Mouse (Mus musculus): Measurements from ENCODE around the gene Cdc42se1. TPM values are rescaled to one million over a fixed set of nuclear protein-coding genes. Genes with fewer than 3 reads are reported as not detected.
"Not testable (repeated sequence)": the region's sequence is repeated elsewhere in the genome, so short reads cannot be mapped to it uniquely, and the experiment has no call there.

The Cdc42se1 gene
- total RNA-seq (2021) = 10 to 100 TPM; 12.4 to 17.1 TPM
- long read RNA-seq, experiment 1, transcript Cdc42se1-201 (5 exons, 2,805 nt) = major isoform, 11 of 12 reads
- long read RNA-seq, experiment 1, partial matches to known transcripts = 0 of 12 reads
- long read RNA-seq, experiment 1, other reads (novel, unspliced or antisense) = 1 of 12 reads
- long read RNA-seq, experiment 2, transcript Cdc42se1-201 (5 exons, 2,805 nt) = major isoform, 11 of 14 reads
- long read RNA-seq, experiment 2, partial matches to known transcripts = 1 of 14 reads
- long read RNA-seq, experiment 2, other reads (novel, unspliced or antisense) = 1 of 14 reads

GRCm38 (mm10) chr3:95228148-95228893 is at the start of gene Cdc42se1:
Gene Cdc42se1 (plus strand): TSS chr3:95228732.
- peak; percentile 85 for DNase-seq (ENCODE audit: low spot score)

- DNase-seq (ENCODE audit: low spot score) = no peak
Measured at GRCm38 (mm10) chr3:95178948-95179347, 49.6 kb upstream of the Cdc42se1 start.

GRCm38 (mm10) chr3:95179890-95180289 is 48.6 kb upstream of the Cdc42se1 start:
- DNase-seq (ENCODE audit: low spot score) = no peak

DNA sequence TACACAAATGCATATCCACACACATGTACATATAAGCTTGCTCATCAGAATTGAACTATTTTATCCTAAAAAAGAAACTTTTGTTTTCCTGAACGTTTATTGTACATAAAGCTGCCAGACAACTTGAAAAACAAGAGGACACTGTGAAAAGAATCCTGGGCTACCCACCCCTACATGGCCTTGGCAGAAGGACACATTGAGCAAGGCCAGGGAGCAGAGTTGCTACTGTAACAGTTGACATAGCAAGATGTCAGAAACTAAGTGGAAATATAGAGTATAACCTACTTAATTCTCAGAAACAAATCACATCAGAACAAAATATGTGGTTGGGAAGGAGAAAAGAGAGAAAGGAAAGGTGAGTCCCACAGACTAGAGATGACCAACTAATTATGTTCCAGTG is 46.7 kb upstream of the Cdc42se1 start:
- DNase-seq (ENCODE audit: low spot score) = no peak

- no peak for DNase-seq (ENCODE audit: low spot score)
Measured at GRCm38 (mm10) chr3:95184796-95185577, 43.5 kb upstream of the Cdc42se1 start.

- DNase-seq (ENCODE audit: low spot score) = no peak
Measured at GRCm38 (mm10) chr3:95186100-95186499, 42.4 kb upstream of the Cdc42se1 start.

- DNase-seq (ENCODE audit: low spot score) = no peak
Measured at GRCm38 (mm10) chr3:95186888-95187287, 41.6 kb upstream of the Cdc42se1 start.

- no peak for DNase-seq (ENCODE audit: low spot score)
Measured at GRCm38 (mm10) chr3:95194721-95195135, 33.8 kb upstream of the Cdc42se1 start.

DNA sequence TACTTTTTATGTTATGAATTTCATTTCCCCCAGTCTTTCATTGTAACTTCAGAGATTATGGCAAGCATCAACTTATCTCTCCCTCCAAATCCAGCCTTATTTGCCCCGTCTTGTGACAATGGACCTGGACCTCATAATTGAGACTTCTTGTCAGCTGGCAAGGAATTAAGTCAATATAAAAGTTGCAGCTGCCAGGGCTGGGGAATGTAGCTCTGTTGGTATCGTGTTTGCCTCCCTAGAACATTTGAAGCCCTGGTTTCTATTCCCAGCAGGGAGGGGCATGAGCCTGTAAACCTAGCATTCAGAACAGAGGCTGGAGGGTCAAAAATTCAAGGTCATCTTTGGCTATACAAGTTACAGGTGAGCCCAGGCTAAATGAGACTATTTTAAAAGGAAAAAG is 32.8 kb upstream of the Cdc42se1 start:
- DNase-seq (ENCODE audit: low spot score) = no peak

GRCm38 (mm10) chr3:95199101-95199500 is 29.4 kb upstream of the Cdc42se1 start:
- no peak for DNase-seq (ENCODE audit: low spot score)

DNA sequence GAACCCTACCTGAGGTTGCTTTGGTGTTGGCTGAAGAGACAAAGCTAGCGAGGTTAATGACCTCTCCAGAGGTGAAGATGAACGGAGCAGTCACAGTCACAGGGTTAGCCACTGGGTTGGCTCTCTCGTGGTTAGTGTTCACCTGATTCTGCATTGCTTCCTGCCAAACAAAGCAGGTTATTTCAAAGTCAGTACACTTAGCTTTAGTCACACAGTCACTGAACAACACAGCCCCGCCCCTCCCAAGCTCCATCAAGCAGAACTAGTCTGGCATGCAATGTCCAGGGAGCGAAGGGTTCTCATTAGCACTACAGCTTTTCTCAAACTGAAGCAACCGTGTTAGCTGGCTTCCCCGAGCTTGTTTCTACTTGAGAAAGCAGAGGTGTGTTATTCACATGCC is 28.4 kb upstream of the Cdc42se1 start:
- DNase-seq (ENCODE audit: low spot score) = no peak

- DNase-seq (ENCODE audit: low spot score) = no peak
Measured at GRCm38 (mm10) chr3:95200562-95200961, 28.0 kb upstream of the Cdc42se1 start.

- DNase-seq (ENCODE audit: low spot score) = no peak
Measured at GRCm38 (mm10) chr3:95203880-95204279, 24.7 kb upstream of the Cdc42se1 start.

DNA sequence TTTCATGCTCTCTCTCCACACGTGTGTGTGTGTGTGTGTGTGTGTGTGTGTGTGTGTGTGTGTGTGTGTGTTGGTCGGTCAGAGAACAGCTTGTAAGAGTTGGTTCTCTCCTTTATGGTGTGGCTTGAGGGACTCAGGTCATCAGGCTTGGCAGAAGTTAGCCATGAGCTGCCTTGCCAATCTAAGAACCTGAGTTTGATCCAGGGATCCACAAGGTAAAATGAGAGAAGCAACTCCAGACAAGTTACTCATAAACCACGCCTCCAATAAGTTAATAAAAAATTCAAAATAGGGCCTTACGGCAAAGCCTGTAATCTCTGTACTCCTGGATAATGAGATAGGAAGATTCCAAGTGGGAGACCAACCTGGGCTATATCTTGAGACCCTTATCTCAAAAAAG is 20.2 kb upstream of the Cdc42se1 start:
- DNase-seq (ENCODE audit: low spot score) = no peak

- no peak for DNase-seq (ENCODE audit: low spot score)
Measured at GRCm38 (mm10) chr3:95210585-95210984, 17.9 kb upstream of the Cdc42se1 start.

- not testable (repeated sequence) for DNase-seq (ENCODE audit: low spot score)
Measured at GRCm38 (mm10) chr3:95212889-95213608, 15.5 kb upstream of the Cdc42se1 start.

GRCm38 (mm10) chr3:95213609-95213975 is 14.9 kb upstream of the Cdc42se1 start:
- no peak for DNase-seq (ENCODE audit: low spot score)

DNA sequence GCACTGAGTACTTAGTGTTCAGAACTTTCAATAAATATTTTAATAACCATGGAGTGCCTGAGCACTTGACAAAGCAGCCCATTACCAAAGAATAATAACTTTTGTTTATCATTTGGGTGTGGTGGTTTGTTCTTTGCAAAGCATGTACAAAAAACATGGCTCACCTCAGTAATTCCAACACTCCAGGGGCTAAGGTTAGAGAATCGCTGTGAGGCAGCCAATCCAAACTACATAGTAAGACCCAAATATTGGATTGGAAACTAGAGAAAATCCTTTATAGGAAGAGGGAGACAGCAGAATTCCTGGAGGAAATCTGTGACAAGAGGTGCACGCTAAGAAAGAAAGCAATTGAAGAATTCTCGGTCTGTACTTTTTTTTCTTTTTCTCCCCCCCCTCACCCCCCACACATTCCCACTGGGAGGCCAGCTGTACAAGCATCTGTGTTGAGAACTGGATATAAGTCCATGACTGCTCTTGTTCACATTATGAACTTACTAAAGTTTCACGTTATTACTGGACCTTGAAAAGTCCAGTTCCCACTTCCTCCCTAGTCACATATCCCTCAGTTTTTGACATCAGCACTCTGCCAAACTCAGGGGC is 11.8 kb upstream of the Cdc42se1 start:
- DNase-seq (ENCODE audit: low spot score) = no peak

DNA sequence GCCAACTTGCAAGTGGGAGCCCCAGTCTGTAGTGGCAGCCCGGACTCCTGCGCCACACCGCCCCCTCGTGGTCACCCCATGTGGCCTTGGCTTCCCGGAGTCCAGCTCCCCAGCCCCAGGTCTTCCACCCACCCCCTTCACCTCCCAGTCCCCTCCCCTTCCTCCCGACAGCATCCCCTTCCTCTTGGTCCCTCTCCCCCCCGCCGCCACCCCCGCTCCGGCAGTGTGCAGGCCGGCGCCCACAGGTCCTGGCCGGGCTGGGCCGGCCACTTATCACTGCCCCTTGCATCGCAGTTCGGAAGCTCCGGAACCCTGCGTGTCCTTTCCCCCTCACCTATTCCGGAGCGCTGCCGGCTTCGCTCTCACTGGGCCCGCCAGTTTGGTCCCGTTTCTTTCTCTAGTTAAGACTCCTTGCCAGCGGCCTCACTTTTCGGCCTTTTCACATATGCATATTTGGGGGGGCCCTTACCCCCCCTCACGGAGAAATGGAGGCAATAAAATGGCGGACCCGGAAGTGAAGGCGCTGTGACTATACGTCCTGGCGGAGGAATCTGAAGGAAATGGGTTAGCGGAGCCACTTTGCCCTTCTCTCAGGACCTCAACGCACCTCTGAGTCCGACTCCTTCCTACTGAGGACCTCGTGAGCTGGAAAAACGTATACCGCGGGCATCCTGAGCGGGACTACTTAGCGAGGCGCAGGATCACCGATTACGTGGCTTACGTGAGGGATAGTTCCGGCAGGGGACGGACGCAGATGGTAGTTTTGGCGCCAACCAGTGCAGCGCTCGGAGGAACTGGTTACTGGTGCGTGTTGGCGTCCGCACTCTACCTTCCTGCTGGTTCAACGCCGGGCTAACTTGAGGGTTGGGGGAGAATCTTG is 11.0 kb upstream of the Cdc42se1 start, which contains the start of gene Gabpb2:
Gene Gabpb2, minus strand, starts transcription at position 662 of the 880 bp plus-strand sequence.
- peak; percentile 97 for DNase-seq (ENCODE audit: low spot score)
